Mouse (Mus musculus) midbrain, postnatal 0 days (tissue): ENCODE measurements around the gene Etv4. TPM values are rescaled to one million over a fixed set of nuclear protein-coding genes. Genes with fewer than 3 reads are reported as not detected.

Experiments
- ATAC-seq: fragments of 200-750 bp; cut with Nextera tagmentation; 2 replicates; pipeline ENCODE4 v1.8.0; 2017; ENCODE audit warnings: moderate number of reproducible peaks, mild to moderate bottlenecking, moderate TSS enrichment, moderate library complexity; ENCODE audit not compliant: low FRiP score
- DNase-seq: peaks from one replicate; pipeline ENCODE4 v3.0.0-alpha.2; 2015; ENCODE audit warnings: low spot score
- H3K27ac ChIP-seq: fragments of 300-500 bp; sonication (generic); 2 replicates; pipeline ENCODE4 v1.5.1; 2014; ENCODE audit warnings: low read depth, mild to moderate bottlenecking, low read length, mixed read lengths
- H3K27me3 ChIP-seq: fragments of 300-500 bp; sonication (generic); 2 replicates; pipeline ENCODE4 v1.6.1; 2014; ENCODE audit warnings: low read length, control low read depth, mixed read lengths; ENCODE audit not compliant: insufficient read depth
- H3K36me3 ChIP-seq: fragments of 300-500 bp; sonication (generic); 2 replicates; pipeline ENCODE4 v1.6.1; 2014; ENCODE audit warnings: low read length, control low read depth, mixed read lengths; ENCODE audit not compliant: insufficient read depth
- H3K4me1 ChIP-seq: fragments of 300-500 bp; sonication (generic); 2 replicates; pipeline ENCODE4 v1.6.1; 2014; ENCODE audit warnings: mild to moderate bottlenecking, control low read depth, antibody characterized with exemption, low read length, mixed read lengths; ENCODE audit not compliant: insufficient read depth
- H3K4me2 ChIP-seq: fragments of 300-500 bp; sonication (generic); 2 replicates; pipeline ENCODE4 v1.6.1; 2014; ENCODE audit warnings: low read depth, mild to moderate bottlenecking, low read length, mixed read lengths; ENCODE audit not compliant: poor library complexity, severe bottlenecking
- H3K4me3 ChIP-seq: fragments of 300-500 bp; sonication (generic); 2 replicates; pipeline ENCODE4 v1.5.1; 2014; ENCODE audit warnings: low read depth, mild to moderate bottlenecking, low read length, moderate library complexity
- H3K9ac ChIP-seq: fragments of 300-500 bp; sonication (generic); replicated peaks from 2 replicates; pipeline ENCODE4 v1.6.1; 2014; ENCODE audit warnings: mild to moderate bottlenecking, low read length, moderate library complexity, mixed read lengths; ENCODE audit not compliant: poor library complexity, severe bottlenecking
- H3K9me3 ChIP-seq: fragments of 300-500 bp; sonication (generic); 2 replicates; pipeline ENCODE4 v1.6.1; 2016; ENCODE audit warnings: low read length, control low read depth
- CTCF ChIP-seq: IDR thresholded peaks from 2 replicates; pipeline ENCODE4 v1.5.1; 2016; ENCODE audit warnings: antibody characterized with exemption, mild to moderate bottlenecking
- WGBS: fragments of 180-500 bp; shearing (Covaris S2); extraction: QIAGEN DNeasy Blood & Tissue Kit; methylation state at CpG from one replicate; pipeline ENCODE4 v1.1.7; 2014; 5-methylcytosine and 5-hydroxymethylcytosine counted together
- polyA plus RNA-seq: library from polyadenylated mRNA; unstranded; fragments of >200 nt; fragmentation: Nextera tagmentation; extraction: Ambion mirVana; gene quantifications from 2 replicates; pipeline ENCODE4 v1.2.1, GENCODE M21; 2015
- total RNA-seq: library from RNA; depleted of rRNA; stranded (reverse); fragments of >200 nt; gene quantifications from 2 replicates; pipeline ENCODE4 v1.2.3, GENCODE M21; 2014

Etv4 gene
- total and polyA plus RNA-seq, 2 experiments from 2014 or later: 18.4 to 30.4 TPM

GRCm38 (mm10) chr11:101809060-101809828, 24.1 kb upstream of the Etv4 start:
- Histone ChIP-seq H3K36me3 (no peaks in the 10 kb centered on the region), H3K4me3 (no peak overlapping the region), H3K27ac (no peak overlapping the region), H3K4me1 (no peaks in the 10 kb centered on the region), H3K9ac (no peak overlapping the region), H3K9me3 (no peaks in the 10 kb centered on the region), H3K27me3 (0 out of 2 replicates have a peak, but pooled peaks cover 3% of the 10 kb centered on the region), H3K4me2 (no peak overlapping the region)
- TF ChIP-seq CTCF: no peak
- ATAC-seq: no peak
- no peak for DNase-seq
- 42% methylated on average over 15 of the region's 15 CpGs for WGBS

- Histone ChIP-seq H3K4me3 (no peak overlapping the region), H3K9me3 (no peaks in the 10 kb centered on the region), H3K4me2 (no peak overlapping the region), H3K36me3 (no peaks in the 10 kb centered on the region), H3K27me3 (0 out of 2 replicates have a peak, but pooled peaks cover 3% of the 10 kb centered on the region), H3K9ac (no peak overlapping the region), H3K27ac (no peak overlapping the region), H3K4me1 (no peaks in the 10 kb centered on the region)
- ATAC-seq (no peak), DNase-seq (no peak)
- WGBS: 84% methylated on average over 10 of the region's 10 CpGs
- no peak for TF ChIP-seq CTCF
Observed at GRCm38 (mm10) chr11:101807266-101807665, 22.1 kb upstream of the Etv4 start.

GRCm38 (mm10) chr11:101806741-101807140, 21.6 kb upstream of the Etv4 start:
- no peak for DNase-seq
- Histone ChIP-seq H3K4me3 (no peak overlapping the region), H3K27ac (no peak overlapping the region), H3K36me3 (no peaks in the 10 kb centered on the region), H3K4me2 (no peak overlapping the region), H3K9me3 (no peaks in the 10 kb centered on the region), H3K9ac (no peak overlapping the region), H3K27me3 (0 out of 2 replicates have a peak, but pooled peaks cover 3% of the 10 kb centered on the region), H3K4me1 (no peaks in the 10 kb centered on the region)
- no peak for ATAC-seq
- no peak for TF ChIP-seq CTCF
- 67% methylated on average over 12 of the region's 12 CpGs for WGBS

- no peak for DNase-seq
- no peaks in the 10 kb centered on the region for H3K36me3 ChIP-seq
- no peak for ATAC-seq
- no peak for TF ChIP-seq CTCF
- 0 out of 2 replicates have a peak, but pooled peaks cover 3% of the 10 kb centered on the region for H3K27me3 ChIP-seq
- H3K9me3 ChIP-seq: no peaks in the 10 kb centered on the region
- WGBS: 86% methylated on average over 8 of the region's 8 CpGs
- H3K4me2 ChIP-seq: no peak overlapping the region
- H3K27ac ChIP-seq: no peak overlapping the region
- H3K4me1 ChIP-seq: no peaks in the 10 kb centered on the region
- H3K4me3 ChIP-seq: no peak overlapping the region
- no peak overlapping the region for H3K9ac ChIP-seq
Observed at GRCm38 (mm10) chr11:101805113-101805704, 20.0 kb upstream of the Etv4 start.

- no peak for TF ChIP-seq CTCF
- no peak overlapping the region for H3K9ac ChIP-seq
- H3K4me1 ChIP-seq: no peaks in the 10 kb centered on the region
- H3K27me3 ChIP-seq: no peaks in the 10 kb centered on the region
- WGBS: 7% methylated on average over 5 of the region's 5 CpGs
- no peak for DNase-seq
- H3K4me2 ChIP-seq: no peak overlapping the region
- no peak overlapping the region for H3K27ac ChIP-seq
- H3K9me3 ChIP-seq: no peaks in the 10 kb centered on the region
- H3K4me3 ChIP-seq: no peak overlapping the region
- no peak for ATAC-seq
- no peaks in the 10 kb centered on the region for H3K36me3 ChIP-seq
Observed at GRCm38 (mm10) chr11:101801386-101801785, 16.2 kb upstream of the Etv4 start.

- no peak overlapping the region for H3K4me3 ChIP-seq
- H3K9ac ChIP-seq: no peak overlapping the region
- no peaks in the 10 kb centered on the region for H3K9me3 ChIP-seq
- no peaks in the 10 kb centered on the region for H3K4me1 ChIP-seq
- no peaks in the 10 kb centered on the region for H3K27me3 ChIP-seq
- no peaks in the 10 kb centered on the region for H3K36me3 ChIP-seq
- 47% methylated on average over 8 of the region's 8 CpGs for WGBS
- DNase-seq (no peak), ATAC-seq (no peak)
- no peak overlapping the region for H3K27ac ChIP-seq
- TF ChIP-seq CTCF: no peak
- no peak overlapping the region for H3K4me2 ChIP-seq
Observed at GRCm38 (mm10) chr11:101798083-101798482, 12.9 kb upstream of the Etv4 start.
